Mouse (Mus musculus) spleen, adult 18-20 months (tissue): ENCODE data around the gene Rnpep.

Source experiments
- DNase-seq, 2 experiments: peaks; one replicate each; pipeline ENCODE4 v3.0.0; 2022; ENCODE audit warnings: mixed read lengths in 2 of 2

Rnpep gene

GRCm38 (mm10) chr1:135283826-135284291 lies at the start of gene Rnpep:
Rnpep (minus strand) TSS chr1:135284084.
- DNase-seq = peak; percentile 51 to 60

DNA sequence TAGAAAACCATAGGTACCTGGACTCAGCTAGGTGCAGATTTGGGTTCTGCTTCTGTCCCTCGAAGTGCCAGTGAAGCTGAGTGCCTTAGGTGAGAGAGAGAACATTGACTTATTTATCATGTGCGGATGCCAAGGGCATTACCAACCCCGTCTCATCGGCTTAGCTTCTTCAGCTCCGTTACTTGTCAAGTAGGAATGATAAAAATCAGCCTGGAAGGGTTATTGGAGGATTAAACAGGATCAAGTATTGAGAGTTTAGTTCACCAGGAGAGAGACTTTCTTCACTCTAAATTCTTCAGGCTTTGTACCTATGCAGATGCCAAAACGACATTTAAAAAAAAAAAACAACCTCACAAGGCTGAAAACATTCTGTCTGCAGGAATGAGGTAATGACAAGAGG lies 46.7 kb upstream of the Rnpep start:
- no peak for DNase-seq

DNA sequence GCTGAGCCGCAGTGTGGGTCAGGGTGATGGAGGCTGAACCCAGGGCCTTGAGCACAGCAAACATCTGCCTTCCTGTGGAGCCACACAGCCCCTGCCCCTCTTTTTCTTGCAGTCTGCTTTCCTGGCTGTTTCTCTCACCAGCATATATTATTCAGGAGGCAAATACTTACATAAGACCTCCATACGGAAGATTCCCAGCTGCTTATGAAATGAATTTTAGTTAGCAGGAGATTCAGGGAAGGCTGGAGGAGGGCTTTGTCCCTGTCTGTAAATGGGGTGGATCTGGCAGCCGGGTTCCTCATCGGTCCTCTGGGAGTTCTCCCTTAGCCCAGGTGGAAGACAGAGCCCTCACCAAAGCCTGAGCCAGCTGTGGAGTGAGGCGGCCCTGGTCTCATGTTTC lies 44.5 kb upstream of the Rnpep start:
- no peak for DNase-seq

DNA sequence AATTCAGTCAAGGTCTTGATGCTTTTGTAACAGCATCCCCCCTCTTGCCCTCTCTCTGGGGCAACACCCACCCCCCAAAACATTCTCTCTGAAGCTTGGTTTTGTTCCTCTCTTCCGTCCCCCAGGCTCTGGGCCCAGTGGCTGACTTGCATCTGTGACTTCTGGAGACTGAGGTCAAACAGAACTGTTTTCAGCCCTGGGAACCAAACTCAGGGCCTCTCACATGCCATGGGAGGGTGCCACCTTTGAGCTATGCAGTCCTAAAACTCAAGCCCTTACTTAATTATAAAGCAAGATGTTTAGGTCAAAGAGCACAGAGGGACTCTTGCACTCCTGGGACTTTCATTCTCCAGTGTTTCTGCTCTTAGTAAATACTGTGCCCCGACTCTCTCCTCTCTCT lies 42.0 kb upstream of the Rnpep start:
- no peak for DNase-seq

GRCm38 (mm10) chr1:135324571-135324970 lies 40.7 kb upstream of the Rnpep start, which contains the start of gene Lmod1:
Lmod1 (plus strand) TSS chr1:135324807.
- DNase-seq = no peak

- no peak for DNase-seq
These were observed 39.5 kb upstream of the Rnpep start for GRCm38 (mm10) chr1:135323367-135323901.

GRCm38 (mm10) chr1:135313284-135314031 lies 29.6 kb upstream of the Rnpep start, which contains the start of gene Timm17a:
Timm17a (minus strand) TSS chr1:135313778.
- peak; percentile 74 to 83 for DNase-seq

DNA sequence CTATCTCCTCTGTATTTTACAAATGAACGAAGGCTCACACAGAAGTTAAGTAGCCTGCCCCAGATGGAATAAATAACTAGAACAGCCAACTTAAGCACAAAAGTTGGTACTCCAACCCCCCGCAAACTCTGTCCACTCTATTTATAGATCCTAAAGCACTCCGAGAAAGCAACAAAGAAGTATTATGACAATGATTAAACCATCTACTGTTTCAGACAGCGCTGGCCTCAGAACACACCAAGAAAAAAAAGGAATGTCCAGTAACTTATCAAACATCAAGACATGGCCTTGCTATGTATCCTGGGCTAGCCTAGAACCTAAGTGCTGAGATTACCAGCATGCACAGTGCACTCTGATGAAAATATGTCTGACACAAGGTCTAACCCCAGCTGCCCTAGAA lies 28.3 kb upstream of the Rnpep start:
- no peak for DNase-seq

DNA sequence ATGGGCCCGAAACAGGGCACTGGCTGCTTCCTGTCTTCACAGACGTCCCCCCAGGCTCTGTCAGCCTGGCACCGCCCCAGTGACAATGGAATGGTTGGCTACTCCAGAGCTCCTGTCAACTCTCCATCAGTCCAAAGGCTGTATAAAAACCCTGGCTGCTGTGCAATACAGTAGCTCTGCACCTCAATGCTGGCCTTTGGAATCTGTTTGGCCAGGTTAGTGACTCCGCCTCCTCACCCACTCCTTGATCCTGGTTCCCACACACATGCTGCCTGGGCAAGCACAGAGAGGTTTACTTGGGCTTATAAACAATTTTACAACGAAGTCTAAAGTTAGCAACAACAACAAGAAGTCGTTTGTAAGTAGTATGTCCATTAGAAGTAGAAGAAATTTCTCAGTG lies 27.5 kb upstream of the Rnpep start:
- no peak for DNase-seq

DNA sequence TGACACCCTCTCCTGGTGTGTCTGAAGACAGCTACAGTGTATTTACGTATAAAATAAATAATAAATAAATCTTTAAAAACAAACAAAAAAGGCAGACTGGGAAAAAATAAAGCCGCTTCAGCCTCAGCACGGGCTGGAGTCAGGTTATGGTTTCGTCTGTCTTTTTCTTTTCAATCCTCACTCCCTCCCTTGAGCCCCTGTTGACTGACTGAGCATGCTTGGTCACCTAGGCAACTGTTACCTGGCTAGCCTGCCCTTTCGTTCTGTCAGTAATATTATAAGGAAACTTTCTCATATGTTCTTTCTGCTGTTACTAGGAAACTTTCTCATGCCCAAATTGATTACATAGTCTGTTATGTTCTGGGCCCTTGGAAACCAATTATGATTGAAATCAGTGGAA lies 7.0 kb upstream of the Rnpep start:
- DNase-seq = no peak

GRCm38 (mm10) chr1:135286311-135286710 lies 2.4 kb upstream of the Rnpep start:
- DNase-seq = no peak

GRCm38 (mm10) chr1:135283287-135283825 lies 528 bp downstream of the Rnpep start:
- DNase-seq = peak in 1 of 2 experiments; percentile 7

- no peak for DNase-seq
These were observed 1.2 kb downstream of the Rnpep start for GRCm38 (mm10) chr1:135282536-135283286.

DNA sequence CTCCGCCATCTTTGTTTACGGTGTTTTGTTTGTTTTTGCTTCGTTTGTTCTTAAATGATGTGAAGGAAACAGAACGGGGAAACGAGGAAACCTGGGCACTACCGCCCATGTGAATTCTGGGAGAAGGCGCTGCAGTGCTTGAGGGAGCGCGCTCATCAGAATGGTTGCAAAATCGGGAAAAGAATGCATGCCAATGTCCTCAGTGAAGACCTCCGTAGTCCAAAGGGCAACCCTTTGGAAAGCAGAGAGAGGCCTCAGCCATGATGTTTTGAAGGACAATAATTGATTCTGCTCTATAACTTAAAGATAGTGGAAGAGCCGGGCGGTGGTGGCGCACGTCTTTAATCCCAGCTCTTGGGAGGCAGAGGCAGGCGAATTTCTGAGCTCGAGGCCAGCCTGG lies 2.0 kb downstream of the Rnpep start:
- no peak for DNase-seq

GRCm38 (mm10) chr1:135280646-135281045 lies 3.2 kb downstream of the Rnpep start:
- DNase-seq = no peak

DNA sequence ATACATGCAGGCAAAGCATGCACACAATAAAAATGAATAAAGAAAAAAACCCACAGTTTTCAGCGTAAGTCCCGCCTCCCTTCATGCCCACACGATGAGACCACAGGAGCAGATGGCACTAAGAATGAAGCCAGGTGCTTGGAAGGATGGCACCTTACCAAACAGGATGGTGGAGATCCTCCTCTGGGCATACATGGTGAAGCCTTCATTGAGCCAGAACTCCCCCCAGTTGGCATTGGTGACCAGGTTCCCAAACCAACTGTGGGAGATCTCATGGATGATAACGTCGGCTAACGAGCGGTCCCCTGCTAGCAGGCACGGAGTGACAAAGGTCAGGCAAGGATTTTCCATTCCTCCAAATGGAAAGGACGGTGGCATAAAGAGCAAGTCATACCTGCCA lies 12.5 kb downstream of the Rnpep start:
- DNase-seq = no peak

GRCm38 (mm10) chr1:135267663-135268446 lies 16.0 kb downstream of the Rnpep start:
- no peak for DNase-seq

- no peak for DNase-seq
These were observed 18.1 kb downstream of the Rnpep start for GRCm38 (mm10) chr1:135265834-135266233.

- no peak for DNase-seq
These were observed 20.6 kb downstream of the Rnpep start for GRCm38 (mm10) chr1:135263316-135263715.

- no peak for DNase-seq
These were observed 21.6 kb downstream of the Rnpep start for GRCm38 (mm10) chr1:135262329-135262728.

DNA sequence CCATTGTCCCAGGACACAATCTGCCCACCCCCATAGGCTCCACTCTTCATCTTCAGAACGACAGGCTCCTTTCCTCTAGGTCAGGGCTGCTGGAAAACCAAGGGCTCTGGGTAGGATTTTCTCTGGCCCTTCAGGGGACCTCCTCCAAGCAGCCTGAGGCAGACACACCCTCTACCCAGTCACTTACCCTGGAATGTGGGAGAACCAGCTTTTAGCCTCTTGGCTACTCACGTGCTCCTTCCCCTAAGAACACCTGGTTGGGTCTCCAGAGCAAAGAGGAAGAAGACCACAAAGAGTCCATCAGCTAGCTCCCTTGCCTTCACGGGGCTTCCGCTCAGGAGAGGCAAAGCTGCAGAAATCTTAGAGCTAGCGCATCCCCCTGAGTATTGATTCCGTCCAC lies 23.0 kb downstream of the Rnpep start:
- no peak for DNase-seq

DNA sequence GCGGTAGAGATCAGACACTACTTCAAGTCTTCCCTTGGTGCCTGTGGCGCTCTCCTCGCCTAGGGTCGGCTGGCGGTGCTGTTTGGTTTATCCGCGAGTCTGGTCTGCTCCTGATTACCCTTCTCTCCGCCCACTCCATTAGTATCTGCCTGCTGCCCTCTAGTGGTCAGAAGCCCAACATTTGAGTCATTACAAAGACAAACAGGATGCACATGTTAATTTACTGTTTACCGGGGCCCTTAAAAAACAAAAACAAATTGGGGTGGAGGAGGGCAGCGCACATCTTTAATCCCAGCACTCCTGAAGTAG lies 24.8 kb downstream of the Rnpep start:
- DNase-seq = peak in 1 of 2 experiments; percentile 68
